Mouse (Mus musculus) limb, embryonic 14.5 days (tissue): ENCODE measurements around the gene Lrmda. TPM values are rescaled to one million over a fixed set of nuclear protein-coding genes. Genes with fewer than 3 reads are reported as not detected.

Source experiments
- ATAC-seq: fragments of 200-750 bp; cut with Nextera tagmentation; 2 replicates; pipeline ENCODE4 v1.8.0; 2017; ENCODE audit warnings: low read depth, moderate number of reproducible peaks, moderate TSS enrichment; ENCODE audit not compliant: low FRiP score
- DNase-seq: peaks from one replicate; pipeline ENCODE4 v3.0.0-alpha.2; 2015; ENCODE audit warnings: low spot score
- H3K27ac ChIP-seq: fragments of 300-500 bp; sonication (generic); replicated peaks from 2 replicates; pipeline ENCODE4 v1.5.1; 2014; ENCODE audit warnings: low read depth, mild to moderate bottlenecking, low read length, moderate library complexity, mixed read lengths
- H3K27me3 ChIP-seq: fragments of 300-500 bp; sonication (generic); 2 replicates; pipeline ENCODE4 v1.6.1; 2014; ENCODE audit warnings: low read length, mixed read lengths; ENCODE audit not compliant: control insufficient read depth, insufficient read depth
- H3K36me3 ChIP-seq: fragments of 300-500 bp; sonication (generic); 2 replicates; pipeline ENCODE4 v1.6.1; 2014; ENCODE audit warnings: mild to moderate bottlenecking, low read length, moderate library complexity, mixed read lengths; ENCODE audit not compliant: control insufficient read depth, insufficient read depth
- H3K4me1 ChIP-seq: fragments of 300-500 bp; sonication (generic); 2 replicates; pipeline ENCODE4 v1.6.1; 2014; ENCODE audit warnings: antibody characterized with exemption, low read length, mixed read lengths; ENCODE audit not compliant: control insufficient read depth, insufficient read depth
- H3K4me2 ChIP-seq: fragments of 300-500 bp; sonication (generic); replicated peaks from 2 replicates; pipeline ENCODE4 v1.6.1; 2014; ENCODE audit warnings: low read depth, mild to moderate bottlenecking, low read length, moderate library complexity; ENCODE audit not compliant: severe bottlenecking
- H3K4me3 ChIP-seq: fragments of 300-500 bp; sonication (generic); replicated peaks from 2 replicates; pipeline ENCODE4 v1.5.1; 2014; ENCODE audit warnings: low read length
- H3K9ac ChIP-seq: fragments of 300-500 bp; sonication (generic); 2 replicates; pipeline ENCODE4 v1.6.1; 2014; ENCODE audit warnings: mild to moderate bottlenecking, low read depth, low read length, moderate library complexity; ENCODE audit not compliant: severe bottlenecking
- H3K9me3 ChIP-seq: fragments of 300-500 bp; sonication (generic); 2 replicates; pipeline ENCODE4 v1.6.1; 2016; ENCODE audit warnings: low read length; ENCODE audit not compliant: control insufficient read depth
- POLR2A ChIP-seq: fragments of 200-500 bp; IDR thresholded peaks from 2 replicates; pipeline ENCODE4 v1.8.0; 2012; ENCODE audit warnings: inconsistent platforms, mild to moderate bottlenecking, moderate library complexity, borderline replicate concordance; ENCODE audit not compliant: insufficient read depth, insufficient read length; ENCODE audit errors: extremely low read depth
- WGBS: fragments of 180-500 bp; shearing (Covaris S2); extraction: QIAGEN DNeasy Blood & Tissue Kit; methylation state at CpG from one replicate; pipeline ENCODE4 v1.1.7; 2014; 5-methylcytosine and 5-hydroxymethylcytosine counted together
- polyA plus RNA-seq, 2 experiments: library from polyadenylated mRNA; depleted of rRNA in 1 of 2; stranded (reverse) in 1 of 2; unstranded in 1 of 2; fragments of >200 nt; fragmentation: Nextera tagmentation in 1 of 2; extraction: Ambion mirVana in 1 of 2; gene quantifications; 2 replicates each; pipeline versions ENCODE4 v1.2.1 to v1.2.3; 2012 to 2014

Gene Lrmda
- polyA plus RNA-seq, 2 experiments, result 0.08 to 0.72 TPM

DNA sequence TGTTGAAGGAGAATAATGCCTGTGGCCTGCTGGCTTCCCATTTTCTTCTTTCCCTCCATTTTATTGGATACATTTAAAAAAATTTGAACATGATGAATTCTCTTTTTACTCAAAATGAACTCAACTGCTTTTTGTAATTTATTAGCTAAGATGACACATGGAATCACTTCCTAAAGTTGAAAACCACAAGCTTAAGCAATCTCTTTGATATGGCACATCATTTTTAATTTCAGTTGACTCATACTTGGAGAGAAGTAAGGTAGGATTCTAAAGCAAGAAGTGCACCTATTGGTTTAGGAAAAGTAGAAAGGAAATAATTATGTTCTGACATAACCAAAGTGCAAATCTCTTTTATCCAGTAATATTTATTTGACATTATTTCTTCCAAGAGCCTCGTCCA lies 992.5 kb downstream of the Lrmda start:
- WGBS, result 67% methylated on average over 1 of the region's 1 CpGs
- Histone ChIP-seq H3K27ac (no peak overlapping the region), H3K27me3 (no peaks in the 10 kb centered on the region), H3K4me2 (no peak overlapping the region), H3K4me3 (no peak overlapping the region), H3K9ac (no peak overlapping the region), H3K36me3 (no peaks in the 10 kb centered on the region), H3K4me1 (peaks cover 16% of the 10 kb centered on the region), H3K9me3 (no peaks in the 10 kb centered on the region)
- ATAC-seq (no peak), DNase-seq (no peak)
- TF ChIP-seq POLR2A, result no peak

DNA sequence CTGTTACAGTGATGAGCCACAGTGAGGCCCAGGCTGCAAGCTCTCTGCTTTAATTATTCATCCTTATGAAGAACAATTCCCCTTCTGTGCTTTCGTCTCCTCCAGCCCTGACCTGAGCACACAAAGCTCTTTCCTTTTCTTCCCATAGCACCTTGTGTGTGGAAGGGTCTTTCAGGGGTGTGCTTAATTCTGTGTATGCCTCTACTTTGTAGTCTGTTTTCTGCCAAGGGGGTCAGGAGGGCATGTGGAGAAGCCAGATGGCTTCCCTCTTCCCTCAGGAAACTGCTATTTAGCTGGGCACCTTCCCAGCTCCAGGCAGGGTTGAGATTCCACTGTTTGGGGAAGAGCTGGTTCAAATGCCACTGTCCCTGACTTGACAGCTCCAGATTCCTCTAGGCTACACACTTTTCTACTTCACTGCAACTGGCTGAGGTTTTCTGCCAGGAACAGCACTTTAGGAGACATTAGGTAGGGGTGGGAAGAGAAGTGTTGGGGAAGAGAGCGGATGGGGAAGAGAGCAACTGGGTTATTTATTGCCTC lies 995.3 kb downstream of the Lrmda start:
- ATAC-seq (0 out of 2 replicates have a peak, but pooled peaks have one; percentile 12), DNase-seq (peak; percentile 12)
- Histone ChIP-seq H3K4me2 (peak overlapping the region; percentile 20; the same call in 1 of the 2 replicates), H3K4me1 (peaks cover 16% of the 10 kb centered on the region), H3K9me3 (no peaks in the 10 kb centered on the region), H3K27ac (peak overlapping the region; percentile 49), H3K27me3 (no peaks in the 10 kb centered on the region), H3K9ac (no peak overlapping the region), H3K4me3 (no peak overlapping the region), H3K36me3 (no peaks in the 10 kb centered on the region)
- TF ChIP-seq POLR2A, result no peak
- 22% methylated on average over 2 of the region's 2 CpGs for WGBS

DNA sequence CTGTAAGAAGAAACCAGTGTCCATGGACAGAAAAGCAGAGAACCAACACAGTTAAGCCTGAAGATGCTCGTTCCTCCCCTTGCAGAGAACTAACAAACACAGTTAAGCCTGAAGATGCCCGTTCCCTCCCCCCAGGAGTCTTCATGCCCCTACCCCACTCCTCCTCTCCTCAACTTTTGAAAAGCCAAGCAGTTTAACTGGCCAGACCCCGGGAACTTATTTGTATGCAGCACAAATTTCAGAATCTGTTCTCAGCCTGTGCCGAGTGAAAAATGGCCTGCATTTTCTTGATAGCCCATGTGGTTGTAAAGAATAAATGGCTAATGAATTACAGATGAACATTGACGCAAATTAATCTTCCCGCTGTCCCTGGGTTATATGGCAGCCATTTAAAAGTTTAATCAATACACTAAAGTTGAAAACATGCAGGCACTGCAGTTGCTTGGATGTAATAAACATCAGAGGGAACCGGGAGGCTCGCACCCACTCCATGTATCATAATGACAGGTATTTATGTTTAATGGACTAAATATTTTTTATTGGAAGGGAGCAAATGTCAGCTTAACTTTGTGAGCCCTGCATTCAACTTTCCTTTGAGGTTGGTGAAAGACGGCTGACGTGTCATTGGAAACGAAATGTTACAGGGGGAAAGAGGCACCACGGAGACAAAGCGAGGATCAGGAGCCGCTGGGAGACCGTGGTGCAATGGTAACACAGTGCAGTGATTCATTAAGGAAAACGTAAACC lies 996.0 kb downstream of the Lrmda start:
- no peaks in the 10 kb centered on the region for H3K27me3 ChIP-seq
- WGBS, result 15% methylated on average over 16 of the region's 16 CpGs
- H3K9ac ChIP-seq, result no peak overlapping the region
- H3K4me3 ChIP-seq, result no peak overlapping the region
- DNase-seq, result peak; percentile 62
- H3K9me3 ChIP-seq, result no peaks in the 10 kb centered on the region
- H3K27ac ChIP-seq, result peak overlapping the region; percentile 49
- peaks cover 16% of the 10 kb centered on the region for H3K4me1 ChIP-seq
- ATAC-seq, result peak; percentile 50
- H3K36me3 ChIP-seq, result no peaks in the 10 kb centered on the region
- peak overlapping the region; percentile 20; the same call in 1 of the 2 replicates for H3K4me2 ChIP-seq
- TF ChIP-seq POLR2A, result no peak

DNA sequence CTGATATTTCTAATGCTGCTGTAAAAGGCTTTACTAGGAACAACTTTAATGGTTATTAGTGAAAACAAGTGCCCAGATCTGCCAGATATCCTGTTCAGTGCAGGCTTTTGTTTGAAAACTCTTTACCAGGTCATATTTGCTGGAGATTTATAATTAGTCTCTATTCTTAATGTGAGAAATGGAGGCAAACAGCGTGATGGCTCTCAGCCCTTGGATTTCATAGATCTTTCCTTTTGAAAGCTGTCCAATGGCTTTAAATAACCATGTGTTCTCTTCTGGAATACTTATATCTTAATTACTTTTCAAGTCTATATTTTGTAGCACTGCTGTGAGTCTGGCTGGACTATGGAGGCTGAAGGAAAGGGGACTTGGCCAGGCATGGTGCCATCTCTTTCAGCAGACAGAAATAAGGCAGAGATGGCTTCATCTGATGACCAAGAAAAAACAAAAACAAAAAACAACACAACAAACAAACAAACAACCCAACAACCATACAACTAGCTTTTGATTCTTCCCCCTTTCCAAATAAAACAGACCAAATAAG lies 996.6 kb downstream of the Lrmda start:
- DNase-seq (no peak), ATAC-seq (no peak)
- H3K4me3 ChIP-seq, result no peak overlapping the region
- peak overlapping the region; percentile 20; the same call in 1 of the 2 replicates for H3K4me2 ChIP-seq
- no peaks in the 10 kb centered on the region for H3K27me3 ChIP-seq
- TF ChIP-seq POLR2A, result no peak
- H3K36me3 ChIP-seq, result no peaks in the 10 kb centered on the region
- WGBS, result 23% methylated on average over 1 of the region's 1 CpGs
- no peak overlapping the region for H3K9ac ChIP-seq
- no peaks in the 10 kb centered on the region for H3K9me3 ChIP-seq
- H3K4me1 ChIP-seq, result peaks cover 16% of the 10 kb centered on the region
- peak overlapping the region; percentile 16; the same call in 1 of the 2 replicates for H3K27ac ChIP-seq

DNA sequence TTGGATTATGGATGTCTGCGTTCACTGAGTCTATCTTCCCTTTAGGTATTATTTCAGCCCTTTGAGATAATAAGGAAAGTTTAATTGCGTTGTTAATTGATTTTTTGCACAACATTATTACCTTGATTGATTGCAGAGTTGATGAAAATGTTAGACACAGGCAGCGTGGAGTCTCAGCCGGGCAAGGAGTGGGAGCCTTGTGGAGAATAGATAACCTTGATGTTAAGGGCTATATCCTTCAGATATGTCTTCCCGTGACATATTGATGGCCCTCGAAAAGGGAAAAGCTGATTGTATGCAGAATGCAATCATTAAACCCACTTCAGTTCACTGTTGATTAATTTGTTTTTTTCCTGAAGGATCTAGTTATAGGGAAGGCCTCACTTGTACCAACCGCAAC lies 1021.5 kb downstream of the Lrmda start:
- peaks cover 7% of the 10 kb centered on the region for H3K4me1 ChIP-seq
- H3K9me3 ChIP-seq, result no peaks in the 10 kb centered on the region
- no peak overlapping the region for H3K4me2 ChIP-seq
- no peaks in the 10 kb centered on the region for H3K36me3 ChIP-seq
- ATAC-seq (no peak), DNase-seq (no peak)
- no peak overlapping the region for H3K9ac ChIP-seq
- no peak overlapping the region for H3K4me3 ChIP-seq
- 79% methylated on average over 7 of the region's 7 CpGs for WGBS
- TF ChIP-seq POLR2A, result no peak
- no peak overlapping the region for H3K27ac ChIP-seq
- no peaks in the 10 kb centered on the region for H3K27me3 ChIP-seq
